Mouse (Mus musculus) embryonic fibroblast, embryonic 13.5 days (primary cell): ENCODE measurements around the gene Amz2.

Source experiments
- CTCF ChIP-seq: IDR thresholded peaks from 2 replicates; pipeline ENCODE4 v1.5.1; 2011; ENCODE audit warnings: mild to moderate bottlenecking, control low read depth, low read length, moderate library complexity, borderline replicate concordance; ENCODE audit not compliant: insufficient read depth
- POLR2A ChIP-seq: IDR thresholded peaks from 2 replicates; pipeline ENCODE4 v1.6.1; 2011; ENCODE audit warnings: low read depth, mild to moderate bottlenecking, control low read depth, low read length, moderate library complexity

DNA sequence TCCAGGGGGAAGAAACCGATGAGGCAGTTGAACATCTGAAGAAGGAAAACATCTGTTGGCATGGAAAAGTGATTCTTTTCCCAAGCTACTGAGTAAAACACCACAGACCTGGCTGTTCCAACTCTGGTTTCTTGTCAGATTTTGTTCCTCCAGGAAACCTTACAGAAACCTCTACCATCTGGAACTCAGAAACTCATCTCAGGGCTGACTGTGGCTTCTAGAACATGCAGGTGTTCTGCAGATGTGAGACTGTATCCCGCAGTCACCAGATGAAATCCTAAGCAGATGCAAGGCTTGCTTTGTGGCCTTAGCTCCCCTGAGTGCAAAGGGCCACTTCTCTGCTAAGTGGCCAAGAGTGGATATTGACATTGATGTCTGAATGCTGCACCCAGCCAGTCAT, 64.0 kb downstream of the Amz2 start:
- TF ChIP-seq POLR2A (no peak), CTCF (no peak)
